Mouse (Mus musculus) megakaryocyte, embryonic 14.5 days (primary cell): ENCODE data around the gene Snx29. TPM values are rescaled to one million over a fixed set of nuclear protein-coding genes. Genes with fewer than 3 reads are reported as not detected.

Experiments used
- H3K27me3 ChIP-seq: replicated peaks from 2 replicates; pipeline ENCODE3; 2012; ENCODE audit warnings: inconsistent platforms
- H3K36me3 ChIP-seq: replicated peaks from 2 replicates; pipeline ENCODE3; 2012; ENCODE audit warnings: low read length, inconsistent platforms, mixed read lengths
- H3K4me1 ChIP-seq: 2 replicates; pipeline ENCODE4 v1.6.1; 2012; ENCODE audit warnings: inconsistent platforms
- H3K4me3 ChIP-seq: replicated peaks from 2 replicates; pipeline ENCODE3; 2012; ENCODE audit warnings: moderate library complexity, mild to moderate bottlenecking, inconsistent platforms
- H3K9me3 ChIP-seq: 2 replicates; pipeline ENCODE4 v1.6.1; 2012; ENCODE audit warnings: inconsistent platforms
- FLI1 ChIP-seq: IDR thresholded peaks from 2 replicates; pipeline ENCODE4 v1.6.1; 2012; ENCODE audit warnings: low read length, inconsistent platforms, mixed read lengths
- GATA1 ChIP-seq: IDR thresholded peaks from 3 replicates; pipeline ENCODE4 v1.6.1; 2012; ENCODE audit warnings: mixed read lengths, low read length, inconsistent platforms, borderline replicate concordance
- polyA plus RNA-seq: library from polyadenylated mRNA; stranded (reverse); fragments of >175 nt; gene quantifications from 2 replicates; pipeline ENCODE4 v1.2.3, GENCODE M21; 2012; ENCODE audit warnings: low replicate concordance; ENCODE audit not compliant: insufficient read depth

Gene Snx29
- polyA plus RNA-seq, 1 experiment = 3.9 TPM

DNA sequence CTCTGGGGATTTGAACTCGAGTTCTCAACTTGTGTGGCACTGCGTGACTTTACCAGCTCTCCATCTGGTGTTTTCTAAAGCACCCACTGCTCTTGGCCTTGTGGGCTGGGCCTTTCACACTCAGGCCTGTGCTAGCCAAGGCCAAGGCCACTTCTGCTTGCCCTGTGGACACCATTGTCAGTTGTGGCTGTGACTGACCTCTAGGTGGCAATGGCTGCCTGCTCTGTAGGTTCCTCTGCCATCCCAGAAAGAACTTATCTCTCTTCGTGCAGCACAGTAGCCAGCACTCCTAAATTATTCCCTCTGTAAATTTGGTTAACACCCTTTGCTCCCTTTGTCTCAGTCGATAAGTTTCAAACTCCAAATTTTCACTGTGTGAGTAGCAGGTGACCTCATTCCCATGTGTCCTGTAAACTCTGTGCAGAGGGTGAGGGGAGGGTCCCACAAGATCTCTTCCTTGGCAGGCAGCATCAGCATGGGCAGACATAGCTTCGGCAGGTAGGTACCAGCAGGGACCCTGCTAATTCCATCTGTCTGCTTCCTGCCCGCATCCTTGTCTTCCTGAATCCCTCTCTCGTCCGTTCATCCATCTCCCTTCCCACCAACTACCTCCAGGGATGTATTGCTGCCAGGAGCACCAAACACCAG lies 375.1 kb downstream of the Snx29 start:
- Histone ChIP-seq H3K9me3 (no peaks in the 10 kb centered on the region), H3K36me3 (peaks cover 5% of the 10 kb centered on the region)
- TF ChIP-seq GATA1 (no peak), FLI1 (no peak)

GRCm38 (mm10) chr16:11701579-11701978 lies 378.9 kb downstream of the Snx29 start:
- Histone ChIP-seq H3K4me3 (no peak overlapping the region), H3K9me3 (no peaks in the 10 kb centered on the region), H3K36me3 (peaks cover 5% of the 10 kb centered on the region), H3K4me1 (peaks cover 58% of the 10 kb centered on the region), H3K27me3 (peaks cover 2% of the 10 kb centered on the region)
- TF ChIP-seq GATA1 (no peak), FLI1 (no peak)

More for the DNA sequence above, 375.1 kb downstream of the Snx29 start:
- Histone ChIP-seq H3K27me3 (peaks cover 17% of the 10 kb centered on the region), H3K4me1 (peaks cover 63% of the 10 kb centered on the region), H3K4me3 (no peak overlapping the region)

DNA sequence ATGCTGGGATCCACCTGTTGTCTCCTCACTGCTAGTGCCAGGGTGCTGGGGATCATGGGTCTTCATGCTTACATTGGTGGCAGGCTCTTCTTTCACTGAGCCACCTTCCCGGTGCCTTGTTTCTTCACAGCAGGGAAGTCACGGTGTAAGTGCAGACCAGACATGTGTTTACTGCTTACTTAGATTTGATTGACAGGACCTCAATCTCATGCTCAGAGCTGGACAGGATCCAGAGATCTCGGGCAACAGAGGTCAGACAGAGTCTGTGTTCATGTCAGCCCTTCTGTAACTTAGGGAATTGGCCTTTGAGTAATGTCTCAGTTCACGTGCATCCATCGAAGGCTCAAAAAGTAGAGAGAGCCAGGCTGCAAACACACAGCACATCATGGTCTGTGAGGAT lies 381.4 kb downstream of the Snx29 start:
- no peak for TF ChIP-seq FLI1
- TF ChIP-seq GATA1 = no peak

GRCm38 (mm10) chr16:11705456-11705855 lies 382.7 kb downstream of the Snx29 start:
- H3K4me3 ChIP-seq = peak overlapping the region; percentile 8
- TF ChIP-seq GATA1 = no peak

More for the DNA sequence above, 381.4 kb downstream of the Snx29 start:
- no peak overlapping the region for H3K4me3 ChIP-seq
- peaks cover 49% of the 10 kb centered on the region for H3K4me1 ChIP-seq
- H3K27me3 ChIP-seq = peaks cover 2% of the 10 kb centered on the region
- H3K36me3 ChIP-seq = peaks cover 8% of the 10 kb centered on the region
- peaks cover 7% of the 10 kb centered on the region for H3K9me3 ChIP-seq

DNA sequence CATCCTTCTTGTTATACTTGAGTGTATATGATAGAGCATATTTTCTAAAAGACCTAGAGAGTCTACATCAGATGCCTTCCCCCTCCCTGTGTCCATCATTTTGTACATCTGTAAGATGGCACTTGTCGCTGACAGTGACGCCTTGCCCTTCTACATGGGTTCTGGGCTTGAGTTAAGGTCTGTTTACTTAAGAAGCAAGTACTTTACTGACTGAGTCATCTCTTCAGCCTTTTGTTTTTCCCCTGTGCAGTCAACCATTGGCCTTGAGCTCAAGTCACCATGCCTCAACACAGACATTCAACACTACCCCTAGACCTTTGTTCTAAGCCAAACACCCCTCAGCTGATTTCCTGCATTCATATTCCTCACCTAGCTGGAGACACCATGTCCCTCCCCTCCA lies 385.4 kb downstream of the Snx29 start:
- Histone ChIP-seq H3K4me1 (peaks cover 51% of the 10 kb centered on the region), H3K36me3 (peaks cover 4% of the 10 kb centered on the region), H3K4me3 (no peak overlapping the region), H3K9me3 (peaks cover 7% of the 10 kb centered on the region), H3K27me3 (peaks cover 2% of the 10 kb centered on the region)
- no peak for TF ChIP-seq GATA1
- no peak for TF ChIP-seq FLI1

More at GRCm38 (mm10) chr16:11705456-11705855, 382.7 kb downstream of the Snx29 start:
- Histone ChIP-seq H3K9me3 (peaks cover 7% of the 10 kb centered on the region), H3K27me3 (peaks cover 2% of the 10 kb centered on the region), H3K36me3 (peaks cover 4% of the 10 kb centered on the region), H3K4me1 (peaks cover 52% of the 10 kb centered on the region)

- Histone ChIP-seq H3K4me3 (no peak overlapping the region), H3K36me3 (peaks cover 6% of the 10 kb centered on the region), H3K27me3 (peaks cover 2% of the 10 kb centered on the region), H3K9me3 (peaks cover 7% of the 10 kb centered on the region), H3K4me1 (peaks cover 51% of the 10 kb centered on the region)
- no peak for TF ChIP-seq GATA1
- TF ChIP-seq FLI1 = no peak
Measured at GRCm38 (mm10) chr16:11709382-11709781, 386.7 kb downstream of the Snx29 start.

DNA sequence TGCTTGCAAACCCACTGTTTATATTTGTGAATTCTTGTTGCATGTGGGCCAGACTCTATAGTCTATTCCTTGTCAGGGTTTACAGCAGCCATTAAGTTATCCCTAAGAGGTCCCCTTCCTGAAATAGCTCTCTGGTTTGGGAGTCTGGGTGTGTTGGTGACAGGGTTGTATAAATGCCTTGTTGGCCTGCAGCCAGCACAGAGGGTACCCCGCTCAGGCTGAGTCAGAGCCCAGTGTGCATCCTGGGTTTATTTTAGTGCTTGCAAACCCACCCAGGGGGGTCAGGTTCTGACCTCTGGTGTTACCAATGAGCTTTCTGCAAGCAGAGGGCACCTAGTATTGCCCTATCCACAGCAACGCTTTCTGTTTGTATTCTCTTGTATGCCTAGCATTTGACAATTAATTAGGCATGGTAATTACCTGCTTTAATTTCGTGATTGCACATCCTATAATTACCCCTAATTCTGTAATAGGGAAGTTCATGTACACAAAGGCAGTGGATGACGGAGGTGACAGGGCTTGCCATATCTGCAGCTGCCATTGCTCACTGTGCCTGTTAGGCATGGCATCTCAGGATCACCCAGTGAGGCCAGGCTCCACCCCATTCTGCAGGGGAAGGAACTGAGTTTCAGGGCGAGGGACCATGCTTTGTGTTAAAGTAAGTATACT lies 387.4 kb downstream of the Snx29 start:
- peaks cover 13% of the 10 kb centered on the region for H3K36me3 ChIP-seq
- no peak overlapping the region for H3K4me3 ChIP-seq
- no peak for TF ChIP-seq FLI1
- TF ChIP-seq GATA1 = no peak
- peaks cover 59% of the 10 kb centered on the region for H3K4me1 ChIP-seq
- H3K9me3 ChIP-seq = peaks cover 7% of the 10 kb centered on the region
- H3K27me3 ChIP-seq = peaks cover 4% of the 10 kb centered on the region

GRCm38 (mm10) chr16:11713265-11713865 lies 390.7 kb downstream of the Snx29 start:
- Histone ChIP-seq H3K36me3 (peaks cover 41% of the 10 kb centered on the region), H3K4me3 (peak overlapping the region; percentile 16)
- TF ChIP-seq GATA1 (no peak), FLI1 (no peak)

DNA sequence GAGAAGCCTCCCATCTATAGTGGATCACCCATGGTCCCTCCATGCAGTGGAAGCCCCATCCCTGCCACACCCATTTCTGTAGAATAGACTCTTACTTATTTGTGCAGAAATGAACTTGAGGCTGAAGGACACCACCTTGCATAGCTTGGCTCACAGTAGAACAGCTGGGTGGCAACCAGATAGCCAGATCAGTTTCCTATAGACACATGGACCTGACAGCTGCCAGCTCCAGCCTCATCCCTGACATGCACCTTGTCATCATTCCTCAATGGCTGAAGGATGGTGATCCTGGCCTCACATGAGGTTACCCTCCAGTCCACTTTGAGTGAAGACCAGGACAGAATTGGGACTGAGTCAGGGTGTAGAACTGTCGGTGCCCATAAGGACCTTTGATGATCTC lies 394.2 kb downstream of the Snx29 start:
- peaks cover 2% of the 10 kb centered on the region for H3K27me3 ChIP-seq
- peaks cover 23% of the 10 kb centered on the region for H3K4me1 ChIP-seq
- no peak overlapping the region for H3K4me3 ChIP-seq
- H3K9me3 ChIP-seq = no peaks in the 10 kb centered on the region
- TF ChIP-seq GATA1 (no peak), FLI1 (no peak)
- H3K36me3 ChIP-seq = peaks cover 55% of the 10 kb centered on the region

More at GRCm38 (mm10) chr16:11713265-11713865, 390.7 kb downstream of the Snx29 start:
- H3K27me3 ChIP-seq = peaks cover 2% of the 10 kb centered on the region
- no peaks in the 10 kb centered on the region for H3K9me3 ChIP-seq
- H3K4me1 ChIP-seq = peaks cover 47% of the 10 kb centered on the region

DNA sequence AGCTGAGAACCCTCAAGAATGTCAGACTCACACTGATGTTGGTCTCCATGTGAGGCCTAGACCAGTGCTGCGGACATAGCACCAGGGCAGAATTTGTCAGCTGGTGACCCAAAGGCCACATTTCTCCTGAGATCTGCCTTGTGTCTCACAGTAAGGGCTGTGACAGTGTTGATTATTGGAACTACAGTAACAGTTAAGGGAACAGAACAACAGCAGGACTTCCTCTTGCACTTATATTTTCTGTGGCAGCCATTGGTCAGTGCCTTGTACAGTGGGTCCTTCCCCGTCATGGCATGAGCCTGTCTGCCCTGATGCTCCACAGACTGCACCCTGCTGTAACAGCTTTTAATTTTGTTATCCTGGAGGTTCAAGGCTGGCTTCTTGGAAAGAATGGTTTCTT lies 403.2 kb downstream of the Snx29 start:
- Histone ChIP-seq H3K36me3 (peaks cover 25% of the 10 kb centered on the region), H3K27me3 (peaks cover 5% of the 10 kb centered on the region), H3K4me1 (peaks cover 34% of the 10 kb centered on the region), H3K4me3 (no peak overlapping the region), H3K9me3 (peaks cover 20% of the 10 kb centered on the region)
- TF ChIP-seq GATA1 = no peak
- TF ChIP-seq FLI1 = no peak
